Mouse (Mus musculus): ENCODE data around the gene Atp1a2. TPM values are rescaled to one million over a fixed set of nuclear protein-coding genes. Genes with fewer than 3 reads are reported as not detected.

Atp1a2 gene
- polyA plus RNA-seq, 1 experiment from 2014 or later = 1.9 TPM

GRCm38 (mm10) chr1:172332925-172333324 is 35.1 kb upstream of the Atp1a2 start:
- no peak for ATAC-seq (ENCODE audit: insufficient number of reproducible peaks, insufficient read depth, low FRiP score, low TSS enrichment, low read depth)
- 81% methylated on average over 2 of the region's 2 CpGs for WGBS
- Histone ChIP-seq H3K4me3 (no peak overlapping the region), H3K27ac (no peak overlapping the region), H3K9me3 (no peaks in the 10 kb centered on the region), H3K4me2 (no peak overlapping the region), H3K27me3 (peaks cover 63% of the 10 kb centered on the region), H3K4me1 (no peaks in the 10 kb centered on the region), H3K36me3 (no peaks in the 10 kb centered on the region), H3K9ac (no peak overlapping the region)

- H3K9ac ChIP-seq = no peak overlapping the region
- no peak for ATAC-seq (ENCODE audit: insufficient number of reproducible peaks, insufficient read depth, low FRiP score, low TSS enrichment, low read depth)
- peaks cover 69% of the 10 kb centered on the region for H3K27me3 ChIP-seq
- H3K4me2 ChIP-seq = no peak overlapping the region
- no peak overlapping the region for H3K27ac ChIP-seq
- 0 out of 2 replicates have a peak, but pooled peaks cover under 1% of the 10 kb centered on the region for H3K4me1 ChIP-seq
- H3K9me3 ChIP-seq = no peaks in the 10 kb centered on the region
- 75% methylated on average over 8 of the region's 8 CpGs for WGBS
- no peaks in the 10 kb centered on the region for H3K36me3 ChIP-seq
- no peak overlapping the region for H3K4me3 ChIP-seq
These were observed 33.6 kb upstream of the Atp1a2 start for GRCm38 (mm10) chr1:172331422-172331947.

GRCm38 (mm10) chr1:172329616-172330015 is 31.8 kb upstream of the Atp1a2 start:
- no peak overlapping the region for H3K4me3 ChIP-seq
- peaks cover 8% of the 10 kb centered on the region; the same call in 1 of the 2 replicates for H3K4me1 ChIP-seq
- no peaks in the 10 kb centered on the region for H3K36me3 ChIP-seq
- H3K27me3 ChIP-seq = peaks cover 80% of the 10 kb centered on the region
- no peak overlapping the region for H3K4me2 ChIP-seq
- no peak for ATAC-seq (ENCODE audit: insufficient number of reproducible peaks, insufficient read depth, low FRiP score, low TSS enrichment, low read depth)
- 71% methylated on average over 6 of the region's 6 CpGs for WGBS
- no peak overlapping the region for H3K9ac ChIP-seq
- no peak overlapping the region for H3K27ac ChIP-seq
- H3K9me3 ChIP-seq = no peaks in the 10 kb centered on the region

- Histone ChIP-seq H3K27ac (no peak within 1 kb of the TSS), H3K4me2 (no peak within 1 kb of the TSS), H3K4me1 (peaks cover 8% of the 10 kb centered on the region; the same call in 1 of the 2 replicates), H3K36me3 (no peaks in the 10 kb centered on the region), H3K9ac (no peak within 1 kb of the TSS), H3K9me3 (no peaks in the 10 kb centered on the region), H3K27me3 (peaks cover 79% of the 10 kb centered on the region), H3K4me3 (no peak within 1 kb of the TSS)
- 35% methylated on average over 9 of the region's 9 CpGs for WGBS
- no peak for ATAC-seq (ENCODE audit: insufficient number of reproducible peaks, insufficient read depth, low FRiP score, low TSS enrichment, low read depth)
These were observed 31.3 kb upstream of the Atp1a2 start, which contains the start of gene Kcnj9 for GRCm38 (mm10) chr1:172329131-172329530. TSS of gene Kcnj9 (minus strand) at chr1:172329318.

GRCm38 (mm10) chr1:172328461-172328860 is 30.6 kb upstream of the Atp1a2 start:
- ATAC-seq (ENCODE audit: insufficient number of reproducible peaks, insufficient read depth, low FRiP score, low TSS enrichment, low read depth) = no peak
- Histone ChIP-seq H3K27me3 (peaks cover 77% of the 10 kb centered on the region), H3K9me3 (no peaks in the 10 kb centered on the region), H3K4me3 (no peak overlapping the region), H3K4me1 (peaks cover 8% of the 10 kb centered on the region; the same call in 1 of the 2 replicates), H3K9ac (no peak overlapping the region), H3K27ac (no peak overlapping the region), H3K4me2 (no peak overlapping the region), H3K36me3 (no peaks in the 10 kb centered on the region)
- WGBS = 80% methylated on average over 7 of the region's 7 CpGs

- no peak for ATAC-seq (ENCODE audit: insufficient number of reproducible peaks, insufficient read depth, low FRiP score, low TSS enrichment, low read depth)
- no peak overlapping the region for H3K9ac ChIP-seq
- no peak overlapping the region for H3K4me2 ChIP-seq
- no peaks in the 10 kb centered on the region for H3K9me3 ChIP-seq
- peaks cover 8% of the 10 kb centered on the region; the same call in 1 of the 2 replicates for H3K4me1 ChIP-seq
- WGBS = 79% methylated on average over 3 of the region's 3 CpGs
- no peak overlapping the region for H3K27ac ChIP-seq
- peaks cover 76% of the 10 kb centered on the region for H3K27me3 ChIP-seq
- H3K4me3 ChIP-seq = no peak overlapping the region
- no peaks in the 10 kb centered on the region for H3K36me3 ChIP-seq
These were observed 30.2 kb upstream of the Atp1a2 start for GRCm38 (mm10) chr1:172328041-172328440.

- no peak overlapping the region for H3K4me3 ChIP-seq
- H3K27me3 ChIP-seq = peaks cover 71% of the 10 kb centered on the region
- H3K9ac ChIP-seq = no peak overlapping the region
- 82% methylated on average over 16 of the region's 16 CpGs for WGBS
- no peaks in the 10 kb centered on the region for H3K36me3 ChIP-seq
- H3K27ac ChIP-seq = no peak overlapping the region
- H3K9me3 ChIP-seq = no peaks in the 10 kb centered on the region
- peaks cover 8% of the 10 kb centered on the region; the same call in 1 of the 2 replicates for H3K4me1 ChIP-seq
- no peak overlapping the region for H3K4me2 ChIP-seq
- ATAC-seq (ENCODE audit: insufficient number of reproducible peaks, insufficient read depth, low FRiP score, low TSS enrichment, low read depth) = no peak
These were observed 29.5 kb upstream of the Atp1a2 start for GRCm38 (mm10) chr1:172327206-172328001.

- H3K27me3 ChIP-seq = peaks cover 72% of the 10 kb centered on the region
- ATAC-seq (ENCODE audit: insufficient number of reproducible peaks, insufficient read depth, low FRiP score, low TSS enrichment, low read depth) = no peak
- H3K36me3 ChIP-seq = no peaks in the 10 kb centered on the region
- no peak overlapping the region for H3K9ac ChIP-seq
- peak overlapping the region; percentile 83 for H3K4me2 ChIP-seq
- H3K27ac ChIP-seq = no peak overlapping the region
- WGBS = 57% methylated on average over 11 of the region's 11 CpGs
- peaks cover 8% of the 10 kb centered on the region; the same call in 1 of the 2 replicates for H3K4me1 ChIP-seq
- H3K4me3 ChIP-seq = peak overlapping the region; percentile 51
- no peaks in the 10 kb centered on the region for H3K9me3 ChIP-seq
These were observed 28.8 kb upstream of the Atp1a2 start for GRCm38 (mm10) chr1:172326684-172327083.

- Histone ChIP-seq H3K27me3 (peaks cover 66% of the 10 kb centered on the region), H3K27ac (no peak overlapping the region), H3K4me1 (peaks cover 8% of the 10 kb centered on the region; the same call in 1 of the 2 replicates), H3K4me2 (peak overlapping the region; percentile 83), H3K9me3 (no peaks in the 10 kb centered on the region), H3K36me3 (no peaks in the 10 kb centered on the region), H3K4me3 (peak overlapping the region; percentile 51), H3K9ac (peak overlapping the region; percentile 61)
- ATAC-seq (ENCODE audit: insufficient number of reproducible peaks, insufficient read depth, low FRiP score, low TSS enrichment, low read depth) = no peak
- 19% methylated on average over 94 of the region's 94 CpGs for WGBS
These were observed 28.0 kb upstream of the Atp1a2 start for GRCm38 (mm10) chr1:172325680-172326535.

- H3K4me3 ChIP-seq = no peak overlapping the region
- 14% methylated on average over 7 of the region's 7 CpGs for WGBS
- 0 out of 2 replicates have a peak, but pooled peaks have one; percentile 6 for ATAC-seq (ENCODE audit: insufficient number of reproducible peaks, insufficient read depth, low FRiP score, low TSS enrichment, low read depth)
- H3K4me1 ChIP-seq = peaks cover 14% of the 10 kb centered on the region; the same call in 1 of the 2 replicates
- H3K4me2 ChIP-seq = no peak overlapping the region
- no peak overlapping the region for H3K9ac ChIP-seq
- no peak overlapping the region for H3K27ac ChIP-seq
- H3K36me3 ChIP-seq = no peaks in the 10 kb centered on the region
- H3K27me3 ChIP-seq = peaks cover 54% of the 10 kb centered on the region
- H3K9me3 ChIP-seq = no peaks in the 10 kb centered on the region
These were observed 26.9 kb upstream of the Atp1a2 start for GRCm38 (mm10) chr1:172324725-172325124.

GRCm38 (mm10) chr1:172323801-172324359 is 26.0 kb upstream of the Atp1a2 start:
- H3K9me3 ChIP-seq = no peaks in the 10 kb centered on the region
- ATAC-seq (ENCODE audit: insufficient number of reproducible peaks, insufficient read depth, low FRiP score, low TSS enrichment, low read depth) = no peak
- peaks cover 19% of the 10 kb centered on the region; the same call in 1 of the 2 replicates for H3K4me1 ChIP-seq
- no peak overlapping the region for H3K4me2 ChIP-seq
- H3K36me3 ChIP-seq = peaks cover 6% of the 10 kb centered on the region
- H3K4me3 ChIP-seq = no peak overlapping the region
- peaks cover 46% of the 10 kb centered on the region for H3K27me3 ChIP-seq
- WGBS = 63% methylated on average over 6 of the region's 6 CpGs
- H3K9ac ChIP-seq = no peak overlapping the region
- H3K27ac ChIP-seq = no peak overlapping the region
